Mouse (Mus musculus) brain, embryonic 14.5 days (tissue): Measurements from ENCODE around the gene Entpd1.

Source experiments
- CTCF ChIP-seq: fragments of 200-500 bp; IDR thresholded peaks from 2 replicates; pipeline ENCODE4 v1.5.1; 2012; ENCODE audit warnings: inconsistent platforms, mild to moderate bottlenecking, moderate library complexity, borderline replicate concordance; ENCODE audit not compliant: insufficient read depth, insufficient read length; ENCODE audit errors: extremely low read depth
- POLR2A ChIP-seq: fragments of 200-500 bp; IDR thresholded peaks from 2 replicates; pipeline ENCODE4 v1.6.1; 2012; ENCODE audit warnings: mild to moderate bottlenecking, inconsistent platforms, borderline replicate concordance; ENCODE audit not compliant: poor library complexity, insufficient read depth, insufficient read length, severe bottlenecking; ENCODE audit errors: extremely low read depth

- TF ChIP-seq POLR2A (no peak), CTCF (no peak)
Observed at GRCm38 (mm10) chr19:40788715-40789084, 176.5 kb downstream of the Entpd1 start.
